In genomic region chr8:95395186-95395918, GRCm38 (mm10) we compare ENCODE assay signal across 11 mouse cellular contexts. TPM values are rescaled to one million over a fixed set of nuclear protein-coding genes. Genes with fewer than 3 reads are reported as not detected.
DNase-seq lines count a peak whose midpoint lies in the region; ATAC-seq and TF ChIP-seq lines count a peak whose summit lies in the region.
"Had no signal": no experiment of that assay in that cellular context is flagged by ENCODE, and none has a peak within 500 bp of the region (broad histone marks: within the 10 kb centered on the region; RNA-seq: fewer than 3 reads in every experiment).

No protein-coding gene starts in this region.

- no peaks in the 10 kb centered on the region for H3K27me3 ChIP-seq in intestine, embryonic 14.5 days (replicated peaks; ENCODE audit: control insufficient read depth, insufficient read depth, low read length)
- no peaks in the 10 kb centered on the region for H3K27me3 ChIP-seq in intestine, postnatal 0 days (replicated peaks; ENCODE audit: control insufficient read depth, insufficient read depth, low read length)
- H3K27me3 ChIP-seq in midbrain, embryonic 10.5 days (ENCODE audit: low read depth, poor library complexity, severe bottlenecking), result no peaks in the 10 kb centered on the region
- no peaks in the 10 kb centered on the region for H3K27me3 ChIP-seq in midbrain, embryonic 15.5 days (replicated peaks)
- no peaks in the 10 kb centered on the region for H3K27me3 ChIP-seq in intestine, embryonic 15.5 days (replicated peaks)
- H3K27me3 ChIP-seq: CH12.LX; forebrain, embryonic 12.5 days had no signal

- H3K27ac ChIP-seq in intestine, embryonic 14.5 days (ENCODE audit: low read depth), result 0 out of 2 replicates have a peak overlapping the region, but pooled peaks have one; percentile 20
- no peak overlapping the region for H3K27ac ChIP-seq in intestine, postnatal 0 days (ENCODE audit: low read depth, low read length)
- H3K27ac ChIP-seq in midbrain, embryonic 10.5 days (replicated peaks), result peak overlapping the region; percentile 59; the same call in 1 of the 2 replicates
- no peak overlapping the region for H3K27ac ChIP-seq in midbrain, embryonic 15.5 days
- H3K27ac ChIP-seq in intestine, embryonic 15.5 days, result peak overlapping the region; percentile 27; the same call in 1 of the 2 replicates
- H3K27ac ChIP-seq: forebrain, embryonic 12.5 days had no signal

- WGBS in intestine, embryonic 14.5 days, result 25% methylated on average over 8 of the region's 8 CpGs
- WGBS in intestine, postnatal 0 days, result 40% methylated on average over 8 of the region's 8 CpGs
- 52% methylated on average over 8 of the region's 8 CpGs for WGBS in midbrain, embryonic 10.5 days
- 49% methylated on average over 8 of the region's 8 CpGs for WGBS in midbrain, embryonic 15.5 days
- WGBS in intestine, embryonic 15.5 days, result 34% methylated on average over 8 of the region's 8 CpGs

- H3K9me3 ChIP-seq in intestine, embryonic 14.5 days (ENCODE audit: control insufficient read depth, low read length), result no peaks in the 10 kb centered on the region
- H3K9me3 ChIP-seq in intestine, postnatal 0 days (ENCODE audit: control insufficient read depth), result no peaks in the 10 kb centered on the region
- no peaks in the 10 kb centered on the region for H3K9me3 ChIP-seq in midbrain, embryonic 10.5 days (replicated peaks)
- no peaks in the 10 kb centered on the region for H3K9me3 ChIP-seq in midbrain, embryonic 15.5 days
- H3K9me3 ChIP-seq in intestine, embryonic 15.5 days, result no peaks in the 10 kb centered on the region
- H3K9me3 ChIP-seq: forebrain, embryonic 12.5 days had no signal

- peak; percentile 26; the same call in 1 of the 2 replicates for ATAC-seq in intestine, embryonic 14.5 days (replicated peaks; ENCODE audit: low FRiP score, low TSS enrichment, low read depth)
- no peak for ATAC-seq in intestine, postnatal 0 days
- no peak for ATAC-seq in midbrain, embryonic 15.5 days (replicated peaks)
- peak; percentile 23; the same call in 1 of the 2 replicates for ATAC-seq in intestine, embryonic 15.5 days
- ATAC-seq in erythroblast, adult 5-6 weeks (replicated peaks; ENCODE audit: low FRiP score, poor library complexity, severe bottlenecking), result no peak
- no peak for ATAC-seq in monocyte, adult 5-6 weeks (replicated peaks; ENCODE audit: insufficient number of reproducible peaks, low FRiP score, low TSS enrichment, poor library complexity, severe bottlenecking)

- no peak for TF ChIP-seq CTCF in intestine, postnatal 0 days (IDR thresholded peaks at IDR 0.05; ENCODE audit: low read depth)

- no peak overlapping the region for H3K4me3 ChIP-seq in intestine, embryonic 14.5 days (ENCODE audit: low read depth, low read length)
- H3K4me3 ChIP-seq in intestine, postnatal 0 days (ENCODE audit: low read depth, low read length), result no peak overlapping the region
- no peak overlapping the region for H3K4me3 ChIP-seq in midbrain, embryonic 10.5 days
- H3K4me3 ChIP-seq in midbrain, embryonic 15.5 days, result no peak overlapping the region
- no peak overlapping the region for H3K4me3 ChIP-seq in intestine, embryonic 15.5 days (replicated peaks)
- H3K4me3 ChIP-seq: forebrain, embryonic 12.5 days had no signal

- H3K4me1 ChIP-seq in intestine, embryonic 14.5 days (replicated peaks; ENCODE audit: control insufficient read depth, insufficient read depth, low read length), result peaks cover 6% of the 10 kb centered on the region; the same call in 1 of the 2 replicates
- H3K4me1 ChIP-seq in intestine, postnatal 0 days (replicated peaks; ENCODE audit: control insufficient read depth, insufficient read depth, low read length), result no peaks in the 10 kb centered on the region
- H3K4me1 ChIP-seq in midbrain, embryonic 10.5 days, result peaks cover 33% of the 10 kb centered on the region
- 0 out of 2 replicates have a peak, but pooled peaks cover 6% of the 10 kb centered on the region for H3K4me1 ChIP-seq in midbrain, embryonic 15.5 days
- H3K4me1 ChIP-seq in intestine, embryonic 15.5 days (replicated peaks), result peaks cover 20% of the 10 kb centered on the region

- no peak overlapping the region for H3K9ac ChIP-seq in intestine, embryonic 14.5 days (ENCODE audit: low read length)
- H3K9ac ChIP-seq in intestine, postnatal 0 days (ENCODE audit: low read depth, low read length), result no peak overlapping the region
- no peak overlapping the region for H3K9ac ChIP-seq in midbrain, embryonic 15.5 days
- H3K9ac ChIP-seq in intestine, embryonic 15.5 days, result no peak overlapping the region
- H3K9ac ChIP-seq: forebrain, embryonic 12.5 days had no signal

- DNase-seq in intestine, embryonic 14.5 days (ENCODE audit: low spot score), result no peak
- no peak for DNase-seq in midbrain, embryonic 10.5 days (ENCODE audit: low spot score)
- DNase-seq: gastrocnemius, postnatal 10 days; retina, postnatal 1 day had no signal

- H3K4me2 ChIP-seq in intestine, embryonic 14.5 days (ENCODE audit: low read length), result no peak overlapping the region
- no peak overlapping the region for H3K4me2 ChIP-seq in intestine, postnatal 0 days (replicated peaks; ENCODE audit: low read depth)
- H3K4me2 ChIP-seq in midbrain, embryonic 15.5 days, result no peak overlapping the region
- 0 out of 2 replicates have a peak overlapping the region, but pooled peaks have one; percentile 9 for H3K4me2 ChIP-seq in intestine, embryonic 15.5 days (replicated peaks)
- H3K4me2 ChIP-seq: forebrain, embryonic 12.5 days had no signal

- no peaks in the 10 kb centered on the region for H3K36me3 ChIP-seq in intestine, embryonic 14.5 days (ENCODE audit: control insufficient read depth, insufficient read depth, low read length)
- no peaks in the 10 kb centered on the region for H3K36me3 ChIP-seq in intestine, postnatal 0 days (ENCODE audit: control insufficient read depth, insufficient read depth)
- no peaks in the 10 kb centered on the region for H3K36me3 ChIP-seq in midbrain, embryonic 10.5 days
- H3K36me3 ChIP-seq in midbrain, embryonic 15.5 days (replicated peaks), result no peaks in the 10 kb centered on the region
- H3K36me3 ChIP-seq in intestine, embryonic 15.5 days, result no peaks in the 10 kb centered on the region
- H3K36me3 ChIP-seq: forebrain, embryonic 12.5 days had no signal

RNA-seq across cellular contexts. Expression of gene Cfap20, which starts 39.3 kb away (rescaled TPM):
- polyA plus RNA-seq in intestine, embryonic 14.5 days (2014; fragmentation: Nextera tagmentation; extraction: Ambion mirVana), result 157 and 159 TPM in 2 replicates
- 61.5 and 62.2 TPM in 2 replicates for polyA plus RNA-seq in intestine, postnatal 0 days (2015; fragmentation: Nextera tagmentation; extraction: Ambion mirVana)
- 145 and 150 TPM in 2 replicates for polyA plus RNA-seq in midbrain, embryonic 10.5 days (2016; fragmentation: Nextera tagmentation; extraction: Ambion mirVana)
- polyA plus RNA-seq in midbrain, embryonic 15.5 days (2015; fragmentation: Nextera tagmentation; extraction: Ambion mirVana), result 120 and 121 TPM in 2 replicates
- 114 and 123 TPM in 2 replicates for polyA plus RNA-seq in intestine, embryonic 15.5 days (2015; fragmentation: Nextera tagmentation; extraction: Ambion mirVana)
- total RNA-seq in erythroblast, adult 5-6 weeks (2015; ENCODE audit: low replicate concordance), result 16.7 and 24.6 TPM in 2 replicates
- 3.2 and 11.2 TPM in 2 replicates for total RNA-seq in erythroblast, adult 5-6 weeks (2017; ENCODE audit: low replicate concordance)
- total RNA-seq in monocyte, adult 5-6 weeks (2017), result 27.0 to 52.7 TPM (median 36.3 TPM) in 3 replicates

RNA-seq across cellular contexts. Expression of gene Mmp15, which starts 43.3 kb away (rescaled TPM):
- 21.4 and 22.2 TPM in 2 replicates for polyA plus RNA-seq in intestine, embryonic 14.5 days (2014; fragmentation: Nextera tagmentation; extraction: Ambion mirVana)
- polyA plus RNA-seq in intestine, postnatal 0 days (2015; fragmentation: Nextera tagmentation; extraction: Ambion mirVana), result 9.9 and 11.9 TPM in 2 replicates
- polyA plus RNA-seq in midbrain, embryonic 10.5 days (2016; fragmentation: Nextera tagmentation; extraction: Ambion mirVana), result 12.8 and 14.8 TPM in 2 replicates
- polyA plus RNA-seq in midbrain, embryonic 15.5 days (2015; fragmentation: Nextera tagmentation; extraction: Ambion mirVana), result 18.1 and 18.7 TPM in 2 replicates
- 13.8 and 14.8 TPM in 2 replicates for polyA plus RNA-seq in intestine, embryonic 15.5 days (2015; fragmentation: Nextera tagmentation; extraction: Ambion mirVana)
- not detected in 2 replicates for total RNA-seq in erythroblast, adult 5-6 weeks (2015; ENCODE audit: low replicate concordance)
- not detected in 2 replicates for total RNA-seq in erythroblast, adult 5-6 weeks (2017; ENCODE audit: low replicate concordance)
- total RNA-seq in monocyte, adult 5-6 weeks (2017), result not detected in 3 replicates

Comparison
In these comparisons a context has a peak if more than half of its experiments do, and no peak if none do; other contexts are left out.
1. ATAC-seq: peak in intestine, embryonic 14.5 days (single experiment) and intestine, embryonic 15.5 days (single experiment); none in intestine, postnatal 0 days (single experiment), midbrain, embryonic 15.5 days (single experiment), erythroblast, adult 5-6 weeks (single experiment) and monocyte, adult 5-6 weeks (single experiment).
2. H3K27ac ChIP-seq: peak in intestine, embryonic 14.5 days (single experiment), midbrain, embryonic 10.5 days (single experiment) and intestine, embryonic 15.5 days (single experiment); none in intestine, postnatal 0 days (single experiment) and midbrain, embryonic 15.5 days (single experiment).